21 mouse cellular contexts compared by ENCODE assay signal in genomic region chr16:86816006-86816405, GRCm38 (mm10).
"Had no signal": no experiment of that assay in that cellular context is flagged by ENCODE, and none has a peak within 500 bp of the region (broad histone marks: within the 10 kb centered on the region; RNA-seq: fewer than 3 reads in every experiment).

No protein-coding gene starts in this region.

- H3K9me3 ChIP-seq: limb, embryonic 10.5 days; limb, embryonic 13.5 days; liver, embryonic 15.5 days; lung, embryonic 15.5 days; midbrain, embryonic 10.5 days; midbrain, embryonic 13.5 days; neural tube, embryonic 13.5 days had no signal

- DNase-seq: layer of hippocampus, adult 9-11 months; liver; lung, adult 18-20 months; lung, postnatal 10 days; lung, postnatal 36 days; retina, postnatal 1 day; right cerebral cortex, postnatal 25 days; thymus, adult 2 months; thymus, postnatal 25 days had no signal

- H3K27me3 ChIP-seq: limb, embryonic 13.5 days; liver, embryonic 12.5 days; liver, embryonic 15.5 days; lung, embryonic 15.5 days; megakaryocyte, embryonic 14.5 days; midbrain, embryonic 13.5 days; neural tube, embryonic 13.5 days had no signal

- H3K4me2 ChIP-seq: limb, embryonic 13.5 days; liver, embryonic 15.5 days; lung, embryonic 15.5 days; midbrain, embryonic 13.5 days; neural tube, embryonic 13.5 days had no signal

- H3K4me3 ChIP-seq: layer of hippocampus, adult 2 months; limb, embryonic 10.5 days; limb, embryonic 13.5 days; liver, embryonic 12.5 days; liver, embryonic 15.5 days; lung, embryonic 15.5 days; megakaryocyte, embryonic 14.5 days; midbrain, embryonic 10.5 days; midbrain, embryonic 13.5 days; myocyte; neural tube, embryonic 13.5 days had no signal

- H3K4me1 ChIP-seq: liver, embryonic 12.5 days; liver, embryonic 15.5 days; megakaryocyte, embryonic 14.5 days; midbrain, embryonic 10.5 days; midbrain, embryonic 13.5 days; neural tube, embryonic 13.5 days had no signal

- ATAC-seq: midbrain, embryonic 13.5 days; midbrain, embryonic 16.5 days had no signal

- H3K9ac ChIP-seq: limb, embryonic 13.5 days; liver, embryonic 12.5 days; liver, embryonic 15.5 days; lung, embryonic 15.5 days; midbrain, embryonic 13.5 days; neural tube, embryonic 13.5 days had no signal

- H3K36me3 ChIP-seq: limb, embryonic 10.5 days; limb, embryonic 13.5 days; liver, embryonic 12.5 days; liver, embryonic 15.5 days; lung, embryonic 15.5 days; midbrain, embryonic 10.5 days; midbrain, embryonic 13.5 days; neural tube, embryonic 13.5 days had no signal

- H3K27ac ChIP-seq: limb, embryonic 10.5 days; liver, embryonic 12.5 days; liver, embryonic 15.5 days; lung, embryonic 15.5 days; midbrain, embryonic 10.5 days; midbrain, embryonic 13.5 days; neural tube, embryonic 13.5 days had no signal
